Mouse (Mus musculus) adrenal gland, postnatal 25 days (tissue): ENCODE data around the gene Hlf. TPM values are rescaled to one million over a fixed set of nuclear protein-coding genes. Genes with fewer than 3 reads are reported as not detected.
A peak's percentile ranks its signal among the peaks of the same experiment; 100 is the strongest.

ENCODE experiments used
- DNase-seq: peaks from one replicate; pipeline ENCODE4 v3.0.0; 2021; ENCODE audit warnings: mixed read lengths
- long read RNA-seq: library from polyadenylated mRNA; stranded (forward); transcript quantifications from one replicate; pipeline ENCODE4 v2.0.0, GENCODE M21; 2021
- total RNA-seq: library from RNA; stranded (reverse); gene quantifications from 2 replicates; pipeline ENCODE4 v1.2.3, GENCODE M21; 2021

Gene Hlf
- 17.9 and 22.8 TPM in 2 replicates for total RNA-seq
- long read RNA-seq, full-length matches to known transcripts = 3 of 6 reads
- long read RNA-seq, partial matches to known transcripts = 0 of 6 reads
- long read RNA-seq, other reads (novel, unspliced or antisense) = 3 of 6 reads

- DNase-seq = peak; percentile 90
Measured at GRCm38 (mm10) chr11:90390817-90391173, at the start of gene Hlf. Gene Hlf (minus strand): TSS chr11:90390895.

GRCm38 (mm10) chr11:90438768-90439167 is 48.1 kb upstream of the Hlf start:
- no peak for DNase-seq

- no peak for DNase-seq
Measured at GRCm38 (mm10) chr11:90425207-90425525, 34.5 kb upstream of the Hlf start.

GRCm38 (mm10) chr11:90424334-90425206 is 33.9 kb upstream of the Hlf start:
- no peak for DNase-seq

GRCm38 (mm10) chr11:90423896-90424295 is 33.2 kb upstream of the Hlf start:
- no peak for DNase-seq

GRCm38 (mm10) chr11:90419706-90420105 is 29.0 kb upstream of the Hlf start:
- no peak for DNase-seq

GRCm38 (mm10) chr11:90417921-90418320 is 27.2 kb upstream of the Hlf start:
- DNase-seq = peak; percentile 99

- no peak for DNase-seq
Measured at GRCm38 (mm10) chr11:90417011-90417410, 26.3 kb upstream of the Hlf start.

- no peak for DNase-seq
Measured at GRCm38 (mm10) chr11:90398850-90399249, 8.2 kb upstream of the Hlf start.

GRCm38 (mm10) chr11:90391271-90392185 is 833 bp upstream of the Hlf start:
- DNase-seq = no peak

GRCm38 (mm10) chr11:90389902-90390816 is 536 bp downstream of the Hlf start:
- DNase-seq = no peak

GRCm38 (mm10) chr11:90389174-90389901 is 1.4 kb downstream of the Hlf start:
- peak; percentile 53 for DNase-seq

GRCm38 (mm10) chr11:90387501-90388440 is 2.9 kb downstream of the Hlf start:
- no peak for DNase-seq

- peak; percentile 66 for DNase-seq
Measured at GRCm38 (mm10) chr11:90382005-90382611, 8.6 kb downstream of the Hlf start.

- DNase-seq = no peak
Measured at GRCm38 (mm10) chr11:90381113-90381512, 9.6 kb downstream of the Hlf start.

GRCm38 (mm10) chr11:90380131-90380685 is 10.5 kb downstream of the Hlf start:
- DNase-seq = no peak

GRCm38 (mm10) chr11:90378008-90378407 is 12.7 kb downstream of the Hlf start:
- DNase-seq = no peak

GRCm38 (mm10) chr11:90376436-90376835 is 14.3 kb downstream of the Hlf start:
- DNase-seq = no peak

GRCm38 (mm10) chr11:90371470-90372100 is 19.1 kb downstream of the Hlf start:
- DNase-seq = no peak
